Mouse (Mus musculus) myocyte (in vitro differentiated cells): ENCODE measurements at regions not wholly inside any gene's neighbourhood (a gene's known extent, or its start where the extent isn't known, plus 50 kb on each side); places are given as distances from the start of the nearest gene placed in this dataset.

Source experiments
- H3K27me3 ChIP-seq: one replicate; pipeline ENCODE4 v1.6.1; 2011; ENCODE audit not compliant: control insufficient read depth, insufficient read depth, insufficient read length
- H3K36me3 ChIP-seq: one replicate; pipeline ENCODE4 v1.6.1; 2011; ENCODE audit not compliant: control insufficient read depth, insufficient read depth
- H3K4me2 ChIP-seq: one replicate; pipeline ENCODE4 v1.6.1; 2011; ENCODE audit warnings: low read depth, control low read depth
- H3K4me3 ChIP-seq: one replicate; pipeline ENCODE4 v1.5.1; 2011; ENCODE audit warnings: mild to moderate bottlenecking, control low read depth, moderate library complexity
- H3K79me2 ChIP-seq: one replicate; pipeline ENCODE4 v1.6.1; 2011; ENCODE audit not compliant: control insufficient read depth, insufficient read depth
- H3ac ChIP-seq: one replicate; pipeline ENCODE4 v1.6.1; 2011; ENCODE audit not compliant: control insufficient read depth, insufficient read length
- CEBPB ChIP-seq: IDR thresholded peaks from 2 replicates; pipeline ENCODE4 v1.6.1; 2011; ENCODE audit warnings: mild to moderate bottlenecking, moderate library complexity; ENCODE audit not compliant: poor library complexity, insufficient read depth, severe bottlenecking
- E2F4 ChIP-seq: IDR thresholded peaks from one replicate; pipeline ENCODE4 v1.6.1; 2011; ENCODE audit warnings: mild to moderate bottlenecking, control low read depth, moderate library complexity; ENCODE audit not compliant: insufficient read depth
- MAX ChIP-seq: IDR thresholded peaks from one replicate; pipeline ENCODE4 v1.6.1; 2011; ENCODE audit warnings: low read depth, mild to moderate bottlenecking, control low read depth
- MYOD1 ChIP-seq, 3 experiments: IDR thresholded peaks; one replicate each; pipeline ENCODE4 v1.6.1; 2011; ENCODE audit warnings: control low read depth in 2 of 3, low read depth in 2 of 3, mild to moderate bottlenecking in 2 of 3, moderate library complexity in 1 of 3; ENCODE audit not compliant: insufficient read length in 2 of 3, control insufficient read depth in 1 of 3
- MYOG ChIP-seq, 3 experiments: IDR thresholded peaks; one replicate each; pipeline ENCODE4 v1.6.1; 2011; ENCODE audit warnings: control low read depth in 2 of 3, low read depth in 2 of 3, mild to moderate bottlenecking in 2 of 3; ENCODE audit not compliant: insufficient read length in 2 of 3, control insufficient read depth in 1 of 3, insufficient read depth in 1 of 3
- POLR2A ChIP-seq: IDR thresholded peaks from one replicate; pipeline ENCODE4 v1.6.1; 2011; ENCODE audit warnings: low read depth, mild to moderate bottlenecking, control low read depth, moderate library complexity; ENCODE audit not compliant: insufficient read length
- POLR2AphosphoS2 ChIP-seq: IDR thresholded peaks from one replicate; pipeline ENCODE4 v1.6.1; 2011; ENCODE audit warnings: low read depth, control low read depth; ENCODE audit not compliant: insufficient read length
- REST ChIP-seq: IDR thresholded peaks from one replicate; pipeline ENCODE4 v1.6.1; 2011; ENCODE audit warnings: mild to moderate bottlenecking, control low read depth, moderate library complexity; ENCODE audit not compliant: insufficient read depth, insufficient read length
- SRF ChIP-seq: IDR thresholded peaks from one replicate; pipeline ENCODE4 v1.6.1; 2011; ENCODE audit warnings: low read depth; ENCODE audit not compliant: control insufficient read depth, insufficient read length
- TCF12 ChIP-seq: IDR thresholded peaks from one replicate; pipeline ENCODE4 v1.6.1; 2011; ENCODE audit warnings: mild to moderate bottlenecking, control low read depth; ENCODE audit not compliant: poor library complexity, insufficient read depth, severe bottlenecking
- TCF3 ChIP-seq: IDR thresholded peaks from one replicate; pipeline ENCODE4 v1.6.1; 2011; ENCODE audit warnings: low read depth, control low read depth; ENCODE audit not compliant: insufficient read length
- USF1 ChIP-seq: IDR thresholded peaks from one replicate; pipeline ENCODE4 v1.6.1; 2011; ENCODE audit warnings: low read depth, mild to moderate bottlenecking, control low read depth, moderate library complexity

DNA sequence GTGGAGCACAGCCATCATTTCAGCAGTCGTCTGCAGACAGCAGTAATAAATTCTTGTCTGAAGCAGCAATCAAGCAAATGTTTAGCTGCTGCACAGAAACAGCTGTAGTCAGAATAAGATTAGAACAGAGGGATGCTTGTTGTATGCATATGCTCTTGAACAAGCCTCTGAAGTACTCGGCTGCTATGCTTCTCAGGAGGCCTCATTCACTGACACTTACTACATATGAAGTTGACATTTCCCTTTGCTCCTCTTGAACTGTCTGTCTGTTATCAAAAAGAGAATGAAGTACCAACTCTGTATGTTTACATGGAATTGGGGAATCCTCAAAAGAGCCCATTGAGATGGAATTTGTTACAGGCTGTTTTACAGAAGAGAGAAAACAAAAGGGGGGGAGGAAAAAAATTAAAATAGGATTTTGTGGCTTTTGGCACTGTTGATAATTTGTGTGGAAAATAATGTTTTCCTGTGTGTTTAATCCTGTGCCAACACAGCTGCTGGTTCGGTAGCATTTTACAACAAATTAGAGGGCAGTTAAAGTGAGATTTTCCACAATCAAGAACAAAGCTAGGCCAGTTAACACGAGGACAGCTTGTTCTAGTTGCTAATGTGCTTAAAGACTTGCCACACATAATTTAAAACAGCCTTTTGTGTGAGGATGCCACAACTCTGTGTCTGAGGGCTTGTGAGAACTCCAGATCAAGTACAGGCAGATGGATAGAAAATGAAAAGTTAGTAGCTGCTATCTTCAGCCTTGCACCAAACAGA is 289.3 kb downstream of the Aldoart1 start:
- Histone ChIP-seq H3K27me3 (no peaks in the 10 kb centered on the region), H3K36me3 (no peaks in the 10 kb centered on the region), H3K79me2 (no peaks in the 10 kb centered on the region), H3K4me3 (no peak overlapping the region), H3ac (no peak overlapping the region), H3K4me2 (no peak overlapping the region)
- no peak for TF ChIP-seq MYOD1 (IDR thresholded peaks at IDR 0.05; ENCODE audit: control insufficient read depth in 1 of 3, insufficient read length in 2 of 3, low read depth in 2 of 3)
- no peak for TF ChIP-seq POLR2AphosphoS2
- no peak for TF ChIP-seq SRF
- TF ChIP-seq MYOG (IDR thresholded peaks at IDR 0.05; ENCODE audit: control insufficient read depth in 1 of 3, insufficient read depth in 1 of 3, insufficient read length in 2 of 3, low read depth in 2 of 3), result no peak
- TF ChIP-seq MAX, result no peak
- no peak for TF ChIP-seq TCF3
- no peak for TF ChIP-seq REST
- no peak for TF ChIP-seq TCF12
- no peak for TF ChIP-seq E2F4
- no peak for TF ChIP-seq USF1
- TF ChIP-seq CEBPB, result no peak
- TF ChIP-seq POLR2A, result no peak

DNA sequence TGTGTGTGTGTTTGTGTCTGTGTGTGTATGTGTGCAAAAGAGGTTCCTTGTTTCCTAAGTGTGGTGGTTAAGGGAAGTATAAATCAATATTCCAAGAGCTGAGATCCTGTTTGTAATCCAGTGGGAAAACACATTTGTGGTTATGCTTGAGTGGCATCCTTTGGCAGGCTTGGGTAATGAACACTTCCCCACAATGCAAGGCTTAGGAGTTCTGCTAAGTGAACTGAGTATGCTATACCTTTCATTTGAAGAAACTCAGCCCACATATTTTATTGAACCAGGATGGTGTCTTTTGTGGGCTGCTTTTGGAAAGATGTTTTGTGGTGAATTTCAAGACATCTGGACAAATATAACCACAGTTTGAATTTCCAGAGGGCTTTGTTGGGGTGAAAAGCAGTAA is 298.2 kb downstream of the Aldoart1 start:
- no peaks in the 10 kb centered on the region for H3K79me2 ChIP-seq
- H3K4me3 ChIP-seq, result no peak overlapping the region
- TF ChIP-seq MYOD1 (IDR thresholded peaks at IDR 0.05; ENCODE audit: control insufficient read depth in 1 of 3, insufficient read length in 2 of 3, low read depth in 2 of 3), result no peak
- no peak for TF ChIP-seq TCF3
- TF ChIP-seq MAX, result no peak
- no peak for TF ChIP-seq SRF
- no peak for TF ChIP-seq POLR2AphosphoS2
- no peak for TF ChIP-seq POLR2A
- no peak for TF ChIP-seq REST
- no peak for TF ChIP-seq E2F4
- TF ChIP-seq CEBPB, result no peak
- no peak for TF ChIP-seq USF1
- TF ChIP-seq MYOG (IDR thresholded peaks at IDR 0.05; ENCODE audit: control insufficient read depth in 1 of 3, insufficient read depth in 1 of 3, insufficient read length in 2 of 3, low read depth in 2 of 3), result no peak
- no peak for TF ChIP-seq TCF12
- no peaks in the 10 kb centered on the region for H3K27me3 ChIP-seq
- H3K4me2 ChIP-seq, result no peak overlapping the region
- no peaks in the 10 kb centered on the region for H3K36me3 ChIP-seq
- H3ac ChIP-seq, result no peak overlapping the region

GRCm38 (mm10) chr4:72534563-72534962 is 317.9 kb downstream of the Aldoart1 start:
- Histone ChIP-seq H3K27me3 (no peaks in the 10 kb centered on the region), H3K4me2 (no peak overlapping the region), H3K79me2 (no peaks in the 10 kb centered on the region), H3K36me3 (no peaks in the 10 kb centered on the region), H3ac (no peak overlapping the region), H3K4me3 (no peak overlapping the region)
- no peak for TF ChIP-seq TCF3

GRCm38 (mm10) chr4:72524630-72525029 is 323.9 kb upstream of the Tle1 start:
- H3K4me2 ChIP-seq, result no peak overlapping the region
- no peaks in the 10 kb centered on the region for H3K79me2 ChIP-seq
- H3ac ChIP-seq, result no peak overlapping the region
- H3K4me3 ChIP-seq, result no peak overlapping the region
- no peaks in the 10 kb centered on the region for H3K27me3 ChIP-seq
- TF ChIP-seq SRF (no peak), CEBPB (no peak), MYOD1 (IDR thresholded peaks at IDR 0.05; ENCODE audit: control insufficient read depth in 1 of 3, insufficient read length in 2 of 3, low read depth in 2 of 3) (no peak), POLR2AphosphoS2 (no peak), REST (no peak)
- no peaks in the 10 kb centered on the region for H3K36me3 ChIP-seq

DNA sequence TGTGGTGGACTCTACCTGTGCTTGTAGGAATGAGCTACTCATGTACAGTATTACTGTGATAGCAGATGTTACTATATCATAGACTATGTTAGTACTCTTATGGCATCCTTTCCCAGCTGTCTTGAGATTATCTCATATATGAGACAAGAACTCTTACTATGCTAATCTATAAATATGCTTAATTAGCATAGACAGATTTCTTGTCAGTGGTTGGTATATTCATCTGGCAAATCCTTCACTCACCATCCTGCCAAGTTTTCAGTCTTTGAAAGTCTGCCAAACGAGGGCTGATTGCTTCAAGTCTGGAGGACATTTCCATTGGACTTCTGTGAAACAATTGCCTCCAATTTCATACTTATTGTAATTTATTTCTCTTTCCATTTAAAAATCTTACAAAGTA is 323.4 kb upstream of the Tle1 start:
- Histone ChIP-seq H3K4me3 (no peak overlapping the region), H3ac (no peak overlapping the region), H3K4me2 (no peak overlapping the region), H3K79me2 (no peaks in the 10 kb centered on the region), H3K36me3 (no peaks in the 10 kb centered on the region), H3K27me3 (no peaks in the 10 kb centered on the region)
- TF ChIP-seq TCF12, result no peak
- no peak for TF ChIP-seq USF1
- no peak for TF ChIP-seq POLR2A
- TF ChIP-seq TCF3, result no peak
- TF ChIP-seq E2F4, result no peak
- no peak for TF ChIP-seq CEBPB
- TF ChIP-seq REST, result no peak
- TF ChIP-seq POLR2AphosphoS2, result no peak
- no peak for TF ChIP-seq SRF
- no peak for TF ChIP-seq MYOG (IDR thresholded peaks at IDR 0.05; ENCODE audit: control insufficient read depth in 1 of 3, insufficient read depth in 1 of 3, insufficient read length in 2 of 3, low read depth in 2 of 3)
- no peak for TF ChIP-seq MAX
- no peak for TF ChIP-seq MYOD1 (IDR thresholded peaks at IDR 0.05; ENCODE audit: control insufficient read depth in 1 of 3, insufficient read length in 2 of 3, low read depth in 2 of 3)
